Mouse (Mus musculus) cerebellum, adult 2 months (tissue): Measurements from ENCODE around the gene Nudt9. TPM values are rescaled to one million over a fixed set of nuclear protein-coding genes. Genes with fewer than 3 reads are reported as not detected.

ENCODE experiments used
- DNase-seq, 2 experiments: peaks; one replicate each; pipeline ENCODE4 v3.0.0; 2021
- H3K27ac ChIP-seq: fragments of 200-500 bp; 2 replicates; pipeline ENCODE4 v1.5.1; 2012; ENCODE audit warnings: low read length, control low read depth, inconsistent platforms; ENCODE audit not compliant: insufficient read depth
- H3K27me3 ChIP-seq: fragments of 200-500 bp; 2 replicates; pipeline ENCODE4 v1.6.1; 2012; ENCODE audit warnings: inconsistent platforms, mild to moderate bottlenecking, low read length, moderate library complexity; ENCODE audit not compliant: control insufficient read depth, insufficient read depth
- H3K4me1 ChIP-seq: fragments of 200-500 bp; 2 replicates; pipeline ENCODE4 v1.6.1; 2011; ENCODE audit warnings: low read length; ENCODE audit not compliant: control insufficient read depth, insufficient read depth
- H3K4me3 ChIP-seq: fragments of 200-500 bp; replicated peaks from 2 replicates; pipeline ENCODE3; 2011; ENCODE audit warnings: mild to moderate bottlenecking, low read depth, low read length, control low read depth; ENCODE audit not compliant: insufficient read depth
- CTCF ChIP-seq: fragments of 200-500 bp; IDR thresholded peaks from 2 replicates; pipeline ENCODE4 v1.5.1; 2011; ENCODE audit warnings: low read depth, mild to moderate bottlenecking, control low read depth, low read length, moderate library complexity, borderline replicate concordance; ENCODE audit not compliant: insufficient read depth
- POLR2A ChIP-seq: fragments of 200-500 bp; IDR thresholded peaks from 2 replicates; pipeline ENCODE4 v1.6.1; 2011; ENCODE audit warnings: low read length, control low read depth, borderline replicate concordance; ENCODE audit not compliant: insufficient read depth
- WGBS: fragments of 180-500 bp; shearing (Covaris S2); methylation state at CpG from one replicate; pipeline ENCODE4 v1.1.7; 2018; 5-methylcytosine and 5-hydroxymethylcytosine counted together
- polyA plus RNA-seq: library from polyadenylated mRNA; depleted of rRNA; stranded (reverse); fragments of >200 nt; gene quantifications from 2 replicates; pipeline ENCODE4 v1.2.3, GENCODE M21; 2012

Nudt9 gene
- polyA plus RNA-seq, 1 experiment: 78.5 TPM

DNA sequence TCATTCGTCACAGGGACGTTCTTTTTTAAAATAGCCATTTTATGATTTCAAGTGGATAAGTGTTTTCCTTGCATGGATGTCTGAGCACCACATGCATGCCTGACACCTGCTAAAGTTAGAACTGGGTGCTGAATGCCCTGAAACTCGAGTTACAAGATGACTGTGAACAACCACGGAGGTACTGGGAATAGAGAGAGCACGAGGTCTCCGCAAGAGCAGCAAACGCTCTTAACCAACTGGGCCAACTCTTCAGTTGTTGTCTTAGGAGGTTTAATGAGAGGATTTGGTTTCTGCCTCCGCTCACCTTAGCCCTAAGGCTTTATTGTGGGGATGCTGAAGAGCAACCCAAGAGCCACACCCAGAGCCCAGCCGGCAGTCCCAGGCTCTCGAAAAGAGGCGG, 21.3 kb upstream of the Nudt9 start:
- Histone ChIP-seq H3K4me1 (no peaks in the 10 kb centered on the region), H3K4me3 (no peak overlapping the region), H3K27ac (no peak overlapping the region), H3K27me3 (no peaks in the 10 kb centered on the region; the same call in 1 of the 2 replicates)
- WGBS: 76% methylated on average over 11 of the region's 11 CpGs
- DNase-seq: no peak
- TF ChIP-seq CTCF: no peak
- TF ChIP-seq POLR2A: no peak

DNA sequence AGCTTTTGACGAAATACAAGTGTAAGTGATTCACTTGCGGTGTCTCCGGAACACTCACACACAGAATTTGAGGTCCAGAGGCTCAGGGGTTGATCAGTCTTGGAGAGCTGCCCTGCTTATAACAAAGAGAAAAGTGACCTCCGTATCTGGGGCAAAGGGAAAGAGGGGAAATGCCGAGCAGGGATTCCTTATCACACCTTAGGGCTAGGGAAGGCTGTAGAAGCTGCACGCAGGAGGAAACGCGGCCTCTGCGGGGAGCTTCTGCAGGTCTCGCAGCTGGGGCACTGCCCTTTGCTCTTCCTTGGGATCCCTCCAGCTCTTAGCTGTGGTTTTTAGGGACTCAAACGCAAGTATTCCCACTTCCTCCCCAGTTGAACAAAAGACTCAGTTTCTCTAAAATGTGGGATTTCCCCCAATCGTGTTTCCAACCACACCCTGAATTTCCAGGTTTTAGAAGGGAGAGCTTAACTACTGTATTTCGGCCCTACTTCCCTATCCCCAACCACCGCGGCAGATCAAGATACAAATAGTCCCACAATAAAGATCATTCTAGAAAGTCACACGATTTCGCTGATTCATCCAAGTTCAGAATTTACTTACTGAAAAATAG, 20.8 kb upstream of the Nudt9 start:
- TF ChIP-seq CTCF (no peak), POLR2A (no peak)
- Histone ChIP-seq H3K27me3 (no peaks in the 10 kb centered on the region; the same call in 1 of the 2 replicates), H3K27ac (no peak overlapping the region), H3K4me3 (no peak overlapping the region), H3K4me1 (no peaks in the 10 kb centered on the region)
- 58% methylated on average over 17 of the region's 17 CpGs for WGBS
- no peak for DNase-seq

DNA sequence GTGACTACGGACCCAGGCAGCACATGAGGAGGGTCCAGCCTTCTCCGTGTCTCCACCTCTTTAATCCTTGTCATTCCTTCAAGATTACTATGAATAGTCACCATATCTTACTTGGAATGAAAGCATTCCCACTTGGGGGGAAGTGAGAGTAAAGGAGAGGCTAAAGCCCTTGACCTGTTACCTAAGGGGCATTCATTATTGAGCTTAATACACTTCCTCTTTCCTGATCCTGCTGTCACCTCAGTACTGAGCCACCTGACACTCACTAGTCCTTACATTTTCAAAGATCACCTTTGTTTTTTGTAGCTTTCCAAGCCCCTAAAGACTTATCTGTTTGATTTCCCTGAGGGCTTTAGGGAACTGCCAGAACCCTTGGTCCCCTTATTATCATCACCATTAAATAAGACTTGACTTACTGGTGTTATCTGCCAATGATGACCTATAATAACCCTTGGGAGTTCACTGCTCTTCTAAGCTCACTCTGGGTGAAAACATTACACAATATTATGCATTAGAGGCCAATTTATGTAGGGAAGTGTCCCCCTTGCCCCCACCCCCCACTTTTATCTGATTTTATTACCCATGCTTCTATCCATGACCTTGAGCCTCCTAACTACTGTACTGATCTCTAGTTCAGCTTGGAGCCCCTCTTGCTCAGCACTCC, 13.5 kb upstream of the Nudt9 start:
- no peaks in the 10 kb centered on the region; the same call in 1 of the 2 replicates for H3K27me3 ChIP-seq
- H3K4me3 ChIP-seq: no peak overlapping the region
- DNase-seq: no peak
- no peaks in the 10 kb centered on the region for H3K4me1 ChIP-seq
- H3K27ac ChIP-seq: no peak overlapping the region
- TF ChIP-seq POLR2A: no peak
- TF ChIP-seq CTCF: no peak
- WGBS: 85% methylated on average over 2 of the region's 2 CpGs

DNA sequence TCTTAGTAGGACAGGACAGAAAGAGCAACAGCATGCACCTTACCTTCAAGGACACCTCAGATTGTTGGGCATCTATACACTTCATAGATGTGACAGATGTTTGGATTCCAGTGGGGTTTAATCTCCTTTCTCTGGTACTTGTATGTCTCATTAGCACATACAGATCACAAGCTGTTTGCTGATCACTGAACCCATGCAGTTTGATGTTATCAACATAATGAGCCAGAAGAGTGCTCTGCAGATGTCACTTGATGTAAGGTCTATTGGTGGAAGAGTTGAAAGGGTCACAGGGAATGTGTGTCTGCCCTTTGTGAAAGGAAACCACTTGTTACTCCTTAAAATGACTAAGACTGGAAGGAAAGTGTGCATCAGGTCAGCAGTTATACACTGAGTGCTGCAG, 11.0 kb upstream of the Nudt9 start:
- DNase-seq: no peak
- Histone ChIP-seq H3K27ac (no peak overlapping the region), H3K27me3 (no peaks in the 10 kb centered on the region), H3K4me3 (no peak overlapping the region), H3K4me1 (no peaks in the 10 kb centered on the region)
- TF ChIP-seq CTCF (no peak), POLR2A (no peak)

DNA sequence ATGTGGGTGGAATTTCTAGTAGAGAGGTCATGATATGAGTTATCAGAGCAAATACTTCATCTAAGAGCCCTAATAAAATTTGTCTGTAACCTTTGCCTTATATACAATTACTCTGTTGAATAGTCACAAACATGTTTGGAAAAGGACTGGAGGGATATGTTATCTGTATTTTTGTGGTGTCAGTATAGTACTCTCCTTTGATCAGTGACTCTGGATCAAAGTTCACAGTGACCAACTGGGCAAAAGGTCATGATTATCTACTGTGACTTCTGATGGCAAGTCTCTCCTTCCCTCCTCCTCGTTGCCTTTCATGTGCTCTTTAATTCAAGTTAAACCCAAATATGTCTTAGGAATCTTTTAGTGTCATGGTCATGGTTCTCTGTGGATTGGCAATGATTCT, 10.3 kb upstream of the Nudt9 start:
- 47% methylated on average over 1 of the region's 1 CpGs for WGBS
- Histone ChIP-seq H3K4me3 (no peak overlapping the region), H3K27me3 (no peaks in the 10 kb centered on the region), H3K4me1 (no peaks in the 10 kb centered on the region), H3K27ac (no peak overlapping the region)
- TF ChIP-seq POLR2A (no peak), CTCF (no peak)
- DNase-seq: no peak

DNA sequence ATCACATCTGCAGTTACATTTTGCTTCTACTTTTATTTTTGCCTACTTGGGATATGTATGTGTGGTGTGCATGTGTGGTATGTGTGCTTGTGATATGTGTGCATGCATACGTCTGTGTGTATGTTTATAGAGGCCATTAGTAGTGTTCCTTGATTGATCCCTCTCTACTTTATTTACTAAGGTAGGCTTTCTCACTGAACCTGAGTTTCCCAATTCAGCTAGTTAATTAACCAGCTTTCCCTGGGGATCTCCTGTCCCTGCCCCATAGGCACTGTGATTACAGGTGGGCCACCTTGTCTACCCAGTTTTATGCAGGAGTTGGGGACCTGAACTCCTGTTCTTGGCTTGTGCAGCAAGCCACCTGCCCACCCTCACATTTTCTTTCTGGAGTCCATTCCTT, 9.4 kb upstream of the Nudt9 start:
- 94% methylated on average over 1 of the region's 1 CpGs for WGBS
- TF ChIP-seq POLR2A (no peak), CTCF (no peak)
- H3K4me1 ChIP-seq: no peaks in the 10 kb centered on the region
- DNase-seq: no peak
- H3K27ac ChIP-seq: no peak overlapping the region
- H3K27me3 ChIP-seq: no peaks in the 10 kb centered on the region
- H3K4me3 ChIP-seq: no peak overlapping the region

DNA sequence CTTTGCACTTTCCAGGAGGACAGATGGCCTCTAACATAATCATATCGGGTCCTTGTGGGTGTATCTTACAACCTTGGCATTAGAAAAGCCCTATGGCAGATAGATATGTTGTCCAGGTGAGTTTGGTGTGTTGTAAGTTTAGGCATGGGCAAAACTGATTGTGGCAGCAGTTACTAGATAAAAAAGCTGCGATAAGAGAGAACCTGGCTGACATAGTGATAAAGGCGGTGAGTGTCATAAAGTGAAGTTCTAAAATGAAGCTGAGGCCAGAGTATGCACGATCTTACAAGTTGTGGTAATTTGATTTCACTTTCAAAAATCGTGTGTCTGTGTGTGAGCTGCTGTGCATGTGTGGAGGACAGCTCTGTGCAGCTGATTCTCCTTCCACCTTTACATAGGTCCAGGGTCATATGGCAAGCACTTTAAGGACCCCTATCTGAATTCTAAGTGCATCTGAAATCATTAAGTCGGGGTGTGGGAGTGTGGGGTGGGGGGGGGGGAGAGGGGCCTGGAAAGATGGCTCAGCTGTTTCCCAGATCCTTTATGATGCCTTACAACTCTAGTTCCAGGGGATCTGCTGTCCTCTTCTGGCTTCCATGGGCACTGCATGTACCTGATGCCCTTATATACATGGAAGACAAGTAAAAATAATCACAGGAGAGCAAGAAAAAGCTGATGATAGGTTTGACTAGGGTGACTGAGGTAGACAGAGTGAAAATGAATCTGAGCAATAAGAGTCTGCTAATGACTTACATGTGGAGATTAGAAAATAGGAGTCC, 6.8 kb upstream of the Nudt9 start:
- TF ChIP-seq CTCF (peak; percentile 64; the same call in 1 of the 2 replicates), POLR2A (no peak)
- H3K27me3 ChIP-seq: no peaks in the 10 kb centered on the region
- H3K4me1 ChIP-seq: no peaks in the 10 kb centered on the region
- 57% methylated on average over 6 of the region's 6 CpGs for WGBS
- H3K4me3 ChIP-seq: no peak overlapping the region
- peak; percentile 26 to 36 for DNase-seq
- no peak overlapping the region for H3K27ac ChIP-seq

DNA sequence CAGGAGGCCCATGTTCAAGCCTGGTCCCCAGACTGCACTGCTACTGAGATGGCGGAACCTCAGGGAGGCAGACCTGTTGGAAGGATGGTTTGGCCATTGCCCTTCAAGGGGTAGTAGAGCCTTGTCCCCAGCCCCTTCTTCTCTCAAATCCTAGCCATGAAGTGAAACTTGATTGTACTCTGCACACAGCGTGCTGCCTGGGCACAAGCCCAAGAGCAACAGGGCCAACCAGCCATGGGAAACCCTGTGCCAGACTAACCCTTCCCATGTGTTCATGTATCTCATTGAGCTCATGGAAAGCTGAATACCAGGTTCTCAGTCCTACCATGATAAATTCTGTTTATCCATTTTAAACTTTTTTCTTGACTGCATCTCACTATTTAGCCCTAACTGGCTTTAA, 3.2 kb upstream of the Nudt9 start:
- no peak for DNase-seq
- Histone ChIP-seq H3K4me3 (no peak overlapping the region), H3K27ac (no peak overlapping the region), H3K4me1 (no peaks in the 10 kb centered on the region), H3K27me3 (no peaks in the 10 kb centered on the region)
- WGBS: 45% methylated on average over 2 of the region's 2 CpGs
- no peak for TF ChIP-seq POLR2A
- no peak for TF ChIP-seq CTCF

DNA sequence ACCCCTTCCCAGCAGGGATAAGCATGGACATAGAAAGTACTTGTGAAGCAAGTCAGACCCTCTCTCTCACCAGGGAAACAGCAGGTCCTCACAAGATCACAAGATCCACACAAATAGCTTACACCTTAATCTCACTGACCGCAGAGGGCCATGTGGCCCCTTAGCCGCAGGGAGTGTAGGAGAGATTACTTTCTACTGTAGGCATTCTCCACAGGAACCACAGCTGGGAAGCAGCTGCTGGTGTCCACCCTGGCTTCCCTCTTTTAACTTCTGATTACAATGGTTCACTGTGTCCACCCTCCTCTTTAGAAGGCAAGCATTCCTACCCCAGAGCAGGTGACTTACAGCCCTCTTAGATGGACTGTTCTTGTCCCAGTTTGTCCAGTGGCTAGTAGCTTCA, 2.4 kb upstream of the Nudt9 start:
- 0 out of 2 replicates have a peak, but pooled peaks cover 2% of the 10 kb centered on the region for H3K4me1 ChIP-seq
- 70% methylated on average over 2 of the region's 2 CpGs for WGBS
- no peaks in the 10 kb centered on the region for H3K27me3 ChIP-seq
- TF ChIP-seq POLR2A (no peak), CTCF (no peak)
- no peak overlapping the region for H3K27ac ChIP-seq
- no peak for DNase-seq
- no peak overlapping the region for H3K4me3 ChIP-seq
